Mouse (Mus musculus): ENCODE results near the gene Saa3.

DNA sequence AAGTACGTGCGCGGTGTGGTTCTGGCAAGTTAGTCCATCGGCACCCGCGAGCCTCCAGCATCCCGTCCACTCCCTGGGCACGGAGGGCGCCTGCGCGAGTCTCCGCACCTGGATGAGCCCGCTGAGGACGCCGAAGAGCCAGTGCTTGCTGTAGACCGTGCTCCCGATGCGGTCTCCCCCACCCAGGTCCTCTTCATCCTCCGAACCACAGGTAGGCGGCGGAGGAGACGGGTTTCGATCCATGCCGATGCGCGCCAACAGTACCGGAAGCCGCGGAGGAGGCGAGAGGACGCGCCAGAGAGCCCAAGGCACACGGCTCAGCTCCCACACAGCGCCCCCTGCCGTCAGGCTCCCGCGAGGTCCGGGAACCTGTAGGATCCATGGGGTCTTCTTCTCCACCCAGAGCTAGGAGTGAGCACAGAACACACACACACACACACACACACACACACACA lies 5.1 kb downstream of the Saa3 start, which contains the start of gene Saal1:
- no peak for TF ChIP-seq GATA1 (IDR thresholded peaks at IDR 0.05; ENCODE audit: low read length)
- no peak for TF ChIP-seq TAL1 (IDR thresholded peaks at IDR 0.05; ENCODE audit: low read length)
